Mouse (Mus musculus) ovary, postnatal 36 days (tissue): Measurements from ENCODE around the gene Dis3l2.
A peak's percentile ranks its signal among the peaks of the same experiment; 100 is the strongest.

Experiments used
- DNase-seq: peaks from one replicate; pipeline ENCODE4 v3.0.0; 2022; ENCODE audit warnings: low spot score, mixed read lengths

Gene Dis3l2

GRCm38 (mm10) chr1:86703300-86703964 is at the start of gene Dis3l2:
Gene Dis3l2, plus strand, starts transcription at chr1:86703808.
- DNase-seq: peak; percentile 89

GRCm38 (mm10) chr1:86657071-86657470 is 46.5 kb upstream of the Dis3l2 start:
- no peak for DNase-seq

GRCm38 (mm10) chr1:86665091-86665490 is 38.5 kb upstream of the Dis3l2 start:
- DNase-seq: no peak

GRCm38 (mm10) chr1:86669552-86670273 is 33.9 kb upstream of the Dis3l2 start:
- DNase-seq: peak; percentile 77

GRCm38 (mm10) chr1:86670279-86671038 is 33.1 kb upstream of the Dis3l2 start, which contains the start of gene Nppc:
Gene Nppc, minus strand, starts transcription at chr1:86670571.
- DNase-seq: peak; percentile 86

- no peak for DNase-seq
These were observed 29.2 kb upstream of the Dis3l2 start for GRCm38 (mm10) chr1:86674385-86674784.

GRCm38 (mm10) chr1:86675126-86675525 is 28.5 kb upstream of the Dis3l2 start:
- DNase-seq: no peak

- no peak for DNase-seq
These were observed 26.0 kb upstream of the Dis3l2 start for GRCm38 (mm10) chr1:86677624-86678023.

GRCm38 (mm10) chr1:86678667-86679066 is 24.9 kb upstream of the Dis3l2 start:
- no peak for DNase-seq

GRCm38 (mm10) chr1:86687236-86687635 is 16.4 kb upstream of the Dis3l2 start:
- no peak for DNase-seq

GRCm38 (mm10) chr1:86691027-86691426 is 12.6 kb upstream of the Dis3l2 start:
- no peak for DNase-seq

- no peak for DNase-seq
These were observed 6.7 kb upstream of the Dis3l2 start for GRCm38 (mm10) chr1:86696948-86697347.

- DNase-seq: no peak
These were observed 4.9 kb upstream of the Dis3l2 start for GRCm38 (mm10) chr1:86698721-86699120.

GRCm38 (mm10) chr1:86699346-86700136 is 4.1 kb upstream of the Dis3l2 start:
- no peak for DNase-seq

- DNase-seq: no peak
These were observed 3.2 kb upstream of the Dis3l2 start for GRCm38 (mm10) chr1:86700367-86700766.

- DNase-seq: no peak
These were observed 338 bp downstream of the Dis3l2 start for GRCm38 (mm10) chr1:86703965-86704326.

GRCm38 (mm10) chr1:86705461-86705860 is 1.9 kb downstream of the Dis3l2 start:
- no peak for DNase-seq

- DNase-seq: no peak
These were observed 5.9 kb downstream of the Dis3l2 start for GRCm38 (mm10) chr1:86709546-86709945.

- DNase-seq: no peak
These were observed 8.4 kb downstream of the Dis3l2 start for GRCm38 (mm10) chr1:86712045-86712444.

GRCm38 (mm10) chr1:86713054-86713453 is 9.4 kb downstream of the Dis3l2 start:
- no peak for DNase-seq

- DNase-seq: no peak
These were observed 14.6 kb downstream of the Dis3l2 start for GRCm38 (mm10) chr1:86718190-86718589.

GRCm38 (mm10) chr1:86719391-86719790 is 15.8 kb downstream of the Dis3l2 start:
- DNase-seq: peak; percentile 64
